Mouse (Mus musculus) brown adipose tissue, adult 24 weeks (tissue): ENCODE results near the gene Arih2. TPM values are rescaled to one million over a fixed set of nuclear protein-coding genes. Genes with fewer than 3 reads are reported as not detected.
A peak's percentile ranks its signal among the peaks of the same experiment; 100 is the strongest.
"Not testable (repeated sequence)": the region's sequence is repeated elsewhere in the genome, so short reads cannot be mapped to it uniquely, and the experiment has no call there.

Experiments
- H3K27ac ChIP-seq: fragments of 200-500 bp; replicated peaks from 2 replicates; pipeline ENCODE4 v1.5.1; 2012; ENCODE audit warnings: low read depth, mild to moderate bottlenecking, low read length
- H3K4me1 ChIP-seq: fragments of 200-500 bp; 2 replicates; pipeline ENCODE4 v1.6.1; 2012; ENCODE audit warnings: low read length, mixed read lengths; ENCODE audit not compliant: control insufficient read depth, insufficient read depth, insufficient read length
- H3K4me3 ChIP-seq: fragments of 200-500 bp; 2 replicates; pipeline ENCODE4 v1.5.1; 2012; ENCODE audit warnings: low read depth, mild to moderate bottlenecking, low read length, moderate library complexity; ENCODE audit not compliant: insufficient read depth
- polyA plus RNA-seq: library from polyadenylated mRNA; stranded (reverse); fragments of >200 nt; gene quantifications from 2 replicates; pipeline ENCODE4 v1.2.4, GENCODE M21; 2012; ENCODE audit not compliant: missing spikeins, insufficient read depth, insufficient read length

Arih2 gene
- polyA plus RNA-seq, 1 experiment = 29.8 TPM

DNA sequence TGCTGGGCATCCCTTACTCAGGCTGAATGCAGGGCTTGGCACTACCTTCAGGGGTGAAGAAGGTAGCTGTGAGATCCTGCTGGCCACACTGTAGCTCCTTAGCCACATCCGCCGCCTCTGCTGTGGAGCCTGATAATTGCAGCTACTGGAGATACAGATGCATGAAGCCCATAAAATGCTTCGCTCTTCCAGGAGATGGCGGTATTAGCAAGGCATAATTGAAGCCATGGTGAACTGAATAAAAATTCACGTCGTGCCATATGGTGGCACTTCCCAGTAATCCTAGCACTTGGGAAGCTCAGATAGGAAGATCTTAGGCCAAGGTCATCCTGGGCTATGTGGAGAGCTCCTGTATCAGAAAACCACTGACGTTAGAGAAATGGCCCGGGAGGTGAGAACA lies 20.7 kb upstream of the Arih2 start:
- H3K27ac ChIP-seq = no peak overlapping the region
- H3K4me1 ChIP-seq = no peaks in the 10 kb centered on the region
- H3K4me3 ChIP-seq = no peak overlapping the region

- H3K4me3 ChIP-seq = peak overlapping the region; percentile 94
- no peaks in the 10 kb centered on the region for H3K4me1 ChIP-seq
- peak overlapping the region; percentile 96 for H3K27ac ChIP-seq
Observed at GRCm38 (mm10) chr9:108662660-108663059, 13.5 kb upstream of the Arih2 start.

- peak within 1 kb of the TSS; percentile 96 for H3K27ac ChIP-seq
- H3K4me1 ChIP-seq = no peaks in the 10 kb centered on the region
- H3K4me3 ChIP-seq = peak within 1 kb of the TSS; percentile 94
Observed at GRCm38 (mm10) chr9:108661677-108662612, 12.8 kb upstream of the Arih2 start, which contains the start of gene Slc25a20. Gene Slc25a20 (plus strand): TSS chr9:108662088.

GRCm38 (mm10) chr9:108655865-108656264 lies 6.7 kb upstream of the Arih2 start:
- not testable (repeated sequence) for H3K4me3 ChIP-seq, H3K4me1 ChIP-seq, H3K27ac ChIP-seq

DNA sequence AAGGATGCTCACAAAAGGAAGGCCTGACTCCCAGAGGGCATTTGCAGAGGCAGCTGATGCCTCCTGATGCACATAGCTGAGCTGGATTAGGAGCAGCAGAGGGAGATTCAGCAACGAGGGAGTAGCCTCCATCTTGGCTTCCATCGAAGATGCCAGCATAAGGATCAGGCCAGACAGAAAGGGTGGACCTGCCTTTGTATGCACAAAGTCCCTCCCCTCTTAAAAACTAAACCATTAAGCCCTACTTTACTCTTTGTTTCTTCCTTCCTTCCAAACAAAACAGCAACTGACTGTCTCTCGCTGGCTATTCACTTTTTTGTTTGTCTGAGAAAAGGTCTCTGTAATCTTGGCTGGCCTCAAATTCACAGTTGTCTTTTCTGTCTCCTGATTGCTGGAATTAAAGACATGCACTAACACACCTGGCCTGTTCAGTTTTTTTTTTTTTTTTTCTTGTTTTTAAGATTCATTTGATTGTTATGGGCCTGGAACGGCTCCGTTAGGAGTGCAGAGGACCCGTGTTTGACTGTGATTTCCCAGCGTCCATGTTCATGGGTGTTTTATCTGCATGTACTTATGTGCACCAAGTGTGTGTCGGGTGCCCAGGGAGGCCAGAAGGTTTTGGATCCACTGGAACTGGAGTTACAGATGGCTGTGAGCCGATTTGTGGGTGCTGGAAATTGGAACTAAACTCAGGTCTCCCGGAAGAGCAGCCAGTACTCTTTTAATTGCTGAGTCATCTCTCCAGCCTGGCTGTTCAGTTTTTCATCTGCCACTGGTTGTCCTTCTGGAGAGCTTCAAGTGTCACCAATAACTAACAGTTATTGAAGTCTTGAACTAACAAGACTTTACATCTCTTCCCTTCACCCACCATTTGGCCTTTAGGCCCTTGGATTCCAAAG lies 5.6 kb upstream of the Arih2 start:
- Histone ChIP-seq H3K4me3 (no peak overlapping the region), H3K27ac (no peak overlapping the region; the same call in none of the 2 replicates), H3K4me1 (no peaks in the 10 kb centered on the region)

DNA sequence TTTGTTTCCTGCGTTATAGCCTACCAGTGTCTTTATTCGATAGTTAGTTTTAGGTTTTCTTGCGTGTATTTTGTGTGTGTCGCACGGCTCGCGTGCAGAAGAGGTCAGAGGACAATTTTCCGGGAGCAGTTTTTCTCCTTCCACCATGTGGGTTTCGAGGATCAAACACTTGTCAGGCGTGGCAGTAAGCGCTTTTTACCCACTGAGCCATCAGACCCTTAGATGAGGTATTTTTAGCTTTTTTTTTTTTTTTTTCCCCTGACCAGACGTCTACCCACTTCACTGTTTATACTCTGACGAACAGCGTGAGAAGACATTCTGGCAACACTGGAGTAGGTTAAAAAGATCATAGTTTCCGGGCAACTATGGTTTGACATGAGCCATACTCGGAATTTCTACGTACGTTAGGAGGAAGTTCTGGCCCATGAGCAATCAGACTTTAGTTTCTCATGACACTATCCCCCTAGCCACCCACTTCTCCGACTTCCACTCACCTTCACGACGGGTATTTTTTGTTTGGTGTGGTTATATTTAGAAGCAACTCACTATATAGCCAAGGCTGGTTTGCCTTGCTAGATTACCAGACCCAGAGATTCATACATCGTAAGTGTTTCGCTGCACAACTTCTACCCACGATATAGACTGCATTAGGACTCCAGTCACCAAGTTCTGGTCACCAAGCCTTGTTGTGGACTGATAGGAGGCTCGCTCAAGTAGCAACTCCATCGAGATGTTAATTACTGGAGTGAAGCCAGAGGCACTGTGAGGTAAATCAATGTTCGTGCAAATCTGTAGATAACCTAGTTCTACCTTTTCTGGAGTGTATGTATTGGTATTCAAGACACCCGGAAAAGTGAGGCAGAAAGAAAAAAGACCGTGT lies 615 bp upstream of the Arih2 start:
- Histone ChIP-seq H3K4me1 (peaks cover 3% of the 10 kb centered on the region; the same call in 1 of the 2 replicates), H3K27ac (peak overlapping the region; percentile 94), H3K4me3 (peak overlapping the region; percentile 85)

DNA sequence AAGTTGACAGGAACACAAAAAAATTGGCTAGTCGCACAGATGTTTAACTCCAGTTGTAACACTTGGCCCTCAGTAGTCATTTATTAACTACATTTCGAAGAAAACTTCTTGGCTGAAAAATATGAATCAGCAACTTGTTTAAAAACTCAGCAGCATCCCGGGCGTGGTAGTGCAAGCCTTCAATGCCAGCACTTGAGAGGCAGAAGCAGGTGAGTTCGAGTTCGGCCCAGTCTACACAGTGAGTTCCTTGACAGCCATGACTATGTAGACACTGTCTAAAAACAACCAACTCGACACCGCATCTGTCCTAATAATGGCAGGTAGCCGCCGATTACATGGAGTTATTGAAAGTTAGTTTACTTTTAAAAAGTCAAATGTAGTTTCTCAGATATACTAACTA lies 1.0 kb downstream of the Arih2 start:
- H3K4me1 ChIP-seq = peaks cover 3% of the 10 kb centered on the region; the same call in 1 of the 2 replicates
- H3K4me3 ChIP-seq = peak overlapping the region; percentile 85
- H3K27ac ChIP-seq = peak overlapping the region; percentile 86

DNA sequence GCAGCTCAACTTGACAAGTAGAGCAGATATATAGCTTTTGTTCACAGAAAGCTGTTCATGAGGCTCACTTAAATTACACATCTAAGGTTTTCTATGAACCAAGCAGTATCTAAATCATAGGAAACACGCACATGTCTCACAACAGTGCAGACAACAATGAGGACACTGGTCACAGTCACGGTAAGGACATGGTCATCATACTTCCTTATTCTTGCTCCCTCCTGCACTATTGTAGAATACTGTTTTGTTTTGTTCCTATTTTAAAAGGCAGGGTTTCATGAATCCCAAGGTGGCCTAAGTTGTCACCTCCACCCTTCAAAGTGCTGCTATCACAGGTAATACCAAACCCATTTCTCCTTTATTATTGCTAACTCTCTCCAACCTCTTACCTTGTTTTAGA lies 9.4 kb downstream of the Arih2 start:
- Histone ChIP-seq H3K4me3 (no peak overlapping the region), H3K4me1 (no peaks in the 10 kb centered on the region), H3K27ac (no peak overlapping the region)

DNA sequence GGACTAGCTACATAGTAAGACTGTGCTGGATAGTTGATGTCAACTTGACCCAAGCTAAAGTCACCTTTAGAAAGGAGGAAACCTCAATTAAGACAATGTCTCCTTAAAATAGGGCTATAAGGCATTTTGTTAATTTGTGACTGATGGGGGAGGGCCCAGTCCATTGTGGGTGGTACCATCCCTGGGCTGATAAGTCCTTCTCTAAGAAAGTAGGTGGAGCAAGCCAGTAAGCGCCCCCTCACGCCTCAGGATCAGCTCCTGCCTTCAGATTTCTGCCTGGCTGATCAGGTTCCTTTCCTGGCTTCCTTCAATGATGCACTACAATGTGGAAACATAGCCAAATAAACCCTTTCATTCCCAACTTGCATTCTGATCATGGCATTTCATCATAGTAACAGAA lies 13.8 kb downstream of the Arih2 start:
- Histone ChIP-seq H3K4me1 (no peaks in the 10 kb centered on the region), H3K27ac (no peak overlapping the region), H3K4me3 (no peak overlapping the region)

GRCm38 (mm10) chr9:108633846-108634245 lies 15.3 kb downstream of the Arih2 start:
- H3K4me3 ChIP-seq = no peak overlapping the region
- no peak overlapping the region for H3K27ac ChIP-seq
- H3K4me1 ChIP-seq = no peaks in the 10 kb centered on the region

DNA sequence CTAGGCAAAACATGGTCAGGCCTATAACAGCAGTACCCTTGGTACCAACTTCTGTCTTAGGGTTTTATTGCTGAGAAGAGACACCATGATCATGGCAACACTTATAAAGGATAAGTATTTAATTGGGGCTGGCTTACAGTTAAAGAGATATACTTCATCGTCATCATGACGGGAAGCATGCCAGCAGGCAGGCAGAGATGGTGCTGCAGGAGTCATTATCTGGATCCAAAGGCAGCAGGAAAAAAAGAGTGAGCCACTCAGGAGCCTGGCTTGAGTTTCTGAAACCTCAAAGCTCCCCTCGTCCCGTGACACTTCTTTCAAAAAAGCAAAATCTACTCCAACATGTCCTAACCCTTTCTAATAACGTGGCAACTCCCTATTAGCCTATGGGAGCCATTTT lies 16.8 kb downstream of the Arih2 start:
- H3K4me1 ChIP-seq = no peaks in the 10 kb centered on the region
- H3K27ac ChIP-seq = no peak overlapping the region
- no peak overlapping the region for H3K4me3 ChIP-seq

DNA sequence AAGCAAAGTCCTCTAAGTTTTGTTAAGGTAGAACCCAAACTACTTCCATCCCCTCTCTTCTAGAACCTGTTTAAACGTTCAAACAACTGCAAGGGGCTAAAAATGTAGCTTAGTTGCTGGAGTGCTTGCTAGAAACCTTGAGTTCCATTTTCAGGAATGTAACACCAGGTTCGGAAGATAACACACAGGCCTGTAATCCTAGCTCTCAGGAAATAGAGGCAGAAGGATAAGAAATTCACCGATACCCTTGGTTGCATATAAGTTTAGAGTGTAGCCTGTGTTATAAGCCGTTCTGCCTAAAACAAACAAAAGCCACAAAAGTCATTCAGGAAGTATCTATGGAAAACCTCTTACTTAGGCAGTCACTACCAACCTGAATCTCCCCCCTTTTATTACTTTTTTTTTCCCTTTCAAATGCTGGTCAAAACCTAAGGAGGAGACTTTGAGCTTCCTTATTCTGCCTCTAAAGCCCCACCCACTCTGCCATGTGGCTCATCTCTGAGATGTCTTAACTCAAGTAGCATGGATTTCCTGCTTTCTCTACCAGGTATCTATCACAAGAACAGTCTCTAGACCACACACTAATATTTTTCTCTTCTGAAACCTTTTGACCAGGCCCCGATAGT lies 17.4 kb downstream of the Arih2 start:
- H3K4me1 ChIP-seq = no peaks in the 10 kb centered on the region
- H3K4me3 ChIP-seq = no peak overlapping the region
- no peak overlapping the region for H3K27ac ChIP-seq

GRCm38 (mm10) chr9:108630683-108631082 lies 18.5 kb downstream of the Arih2 start:
- no peak overlapping the region for H3K4me3 ChIP-seq
- H3K27ac ChIP-seq = no peak overlapping the region
- peaks cover 3% of the 10 kb centered on the region; the same call in 1 of the 2 replicates for H3K4me1 ChIP-seq

DNA sequence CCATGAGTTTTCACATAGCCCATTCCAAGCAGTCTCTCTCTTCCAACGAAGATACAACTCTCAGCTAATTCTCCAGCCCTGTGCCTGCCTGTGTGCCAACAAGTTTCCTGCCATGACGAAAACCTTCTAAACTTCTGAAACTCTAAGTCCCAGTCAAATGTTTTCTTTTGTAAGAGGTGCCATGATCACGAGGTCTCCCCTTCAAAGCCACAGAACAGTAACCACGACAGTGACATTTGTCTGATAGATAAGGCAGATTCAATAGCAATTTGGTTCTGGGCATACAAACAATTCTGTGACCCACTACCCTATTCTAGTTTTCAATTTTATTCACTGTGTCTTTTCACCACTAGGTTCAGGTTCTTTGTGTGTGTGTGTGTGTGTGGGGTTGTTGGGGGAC lies 21.0 kb downstream of the Arih2 start:
- Histone ChIP-seq H3K4me1 (peaks cover 3% of the 10 kb centered on the region; the same call in 1 of the 2 replicates), H3K27ac (no peak overlapping the region), H3K4me3 (no peak overlapping the region)
